Mouse (Mus musculus): ENCODE results near the gene Ncs1. TPM values are rescaled to one million over a fixed set of nuclear protein-coding genes. Genes with fewer than 3 reads are reported as not detected.

Gene Ncs1
- not detected for total RNA-seq (2023)

GRCm38 (mm10) chr2:31245491-31246141, at the start of gene Ncs1:
Ncs1 (plus strand) TSS chr2:31245823.

DNA sequence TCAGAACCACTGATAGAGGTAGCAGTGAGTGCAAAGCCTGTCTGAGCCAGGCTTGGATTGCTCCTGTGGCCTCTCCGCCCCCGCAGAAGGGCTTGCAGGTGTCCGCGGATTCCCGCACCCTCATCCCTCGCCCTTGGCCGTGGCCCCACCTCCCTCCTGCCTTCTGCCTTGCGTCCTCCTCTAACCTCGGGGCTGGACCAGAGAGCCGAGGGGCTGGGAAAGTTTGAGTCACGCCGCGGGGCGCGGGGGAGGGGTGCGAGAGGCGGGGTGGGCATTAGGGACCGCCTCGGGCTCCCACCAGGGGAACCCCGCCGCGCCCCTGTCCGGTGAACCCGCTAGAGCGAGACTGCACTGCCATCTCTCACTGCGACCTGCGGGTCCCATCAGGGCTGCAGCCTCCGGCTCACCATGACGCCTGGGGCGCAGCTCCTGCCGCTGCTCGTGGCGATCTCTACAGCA, 68.4 kb downstream of the Ncs1 start, which contains the start of gene Hmcn2:
TSS of gene Hmcn2 (plus strand) at position 409 of the 459 bp plus-strand sequence.

Other genes with a start within 250 kb of the Ncs1 start
- 100 to 1,000 TPM; 168 to 194 TPM for gene Fnbp1, start 103.8 kb upstream of the Ncs1 start, total RNA-seq (2023)
- 10 to 100 TPM; 68.7 to 74.0 TPM for gene Gpr107, start 93.5 kb upstream of the Ncs1 start, total RNA-seq (2023)
- gene Hmcn2, start 68.6 kb downstream of the Ncs1 start, total RNA-seq (2023) = under 1 TPM in 1 of 2 experiments, not detected in 1; 0.27 TPM
- 10 to 100 TPM; 46.1 to 52.6 TPM for gene Ass1, start 224.4 kb downstream of the Ncs1 start, total RNA-seq (2023)

All from monocyte, adult 59 days (primary cell).